ENCODE assay signal across 17 mouse cellular contexts in genomic region chr7:143942941-143943691, GRCm38 (mm10). TPM values are rescaled to one million over a fixed set of nuclear protein-coding genes. Genes with fewer than 3 reads are reported as not detected.
DNase-seq lines count a peak whose midpoint lies in the region; ATAC-seq and TF ChIP-seq lines count a peak whose summit lies in the region.
"Had no signal": no experiment of that assay in that cellular context is flagged by ENCODE, and none has a peak within 500 bp of the region (broad histone marks: within the 10 kb centered on the region; RNA-seq: fewer than 3 reads in every experiment).

No protein-coding gene starts in this region.

- H3K4me1 ChIP-seq in forebrain, embryonic 13.5 days = peaks cover 25% of the 10 kb centered on the region
- peaks cover 9% of the 10 kb centered on the region for H3K4me1 ChIP-seq in forebrain, embryonic 10.5 days
- H3K4me1 ChIP-seq in kidney, adult 2 months (ENCODE audit: control insufficient read depth, insufficient read depth, low read length) = no peaks in the 10 kb centered on the region
- peaks cover 21% of the 10 kb centered on the region for H3K4me1 ChIP-seq in neural tube, embryonic 15.5 days
- H3K4me1 ChIP-seq: stomach, embryonic 15.5 days had no signal

- no peak for TF ChIP-seq CTCF in kidney, adult 2 months (conservative IDR thresholded peaks at IDR 0.05; ENCODE audit: insufficient read depth, insufficient read length, low read depth, low read length)
- TF ChIP-seq CTCF in brain, embryonic 14.5 days (IDR thresholded peaks at IDR 0.05; ENCODE audit: borderline replicate concordance, extremely low read depth, insufficient read depth, insufficient read length) = no peak

- no peak overlapping the region for H3K4me2 ChIP-seq in forebrain, embryonic 13.5 days
- H3K4me2 ChIP-seq in neural tube, embryonic 15.5 days = no peak overlapping the region
- H3K4me2 ChIP-seq: liver, embryonic 11.5 days; stomach, embryonic 15.5 days had no signal

- ATAC-seq in forebrain, embryonic 13.5 days = peak; percentile 38; the same call in 1 of the 2 replicates
- 0 out of 2 replicates have a peak, but pooled peaks have one; percentile 40 for ATAC-seq in neural tube, embryonic 15.5 days (ENCODE audit: low FRiP score)
- ATAC-seq: intestine, embryonic 16.5 days had no signal

- no peak for DNase-seq in forebrain, embryonic 10.5 days (ENCODE audit: extremely low spot score, low spot score)
- peak; percentile 45 for DNase-seq in kidney, adult 2 months
- DNase-seq in kidney, postnatal 10 days = no peak
- DNase-seq in neural tube, embryonic 10.5 days (ENCODE audit: extremely low spot score, low spot score) = no peak
- DNase-seq in brain, embryonic 14.5 days (ENCODE audit: low read depth) = peak; percentile 85
- DNase-seq in liver = no peak
- DNase-seq: heart, adult 2 months; heart, postnatal 10 days; lung, postnatal 10 days; thymus, postnatal 36 days had no signal

- H3K27me3 ChIP-seq in forebrain, embryonic 13.5 days = no peaks in the 10 kb centered on the region
- no peaks in the 10 kb centered on the region for H3K27me3 ChIP-seq in forebrain, embryonic 10.5 days (ENCODE audit: poor library complexity, severe bottlenecking)
- H3K27me3 ChIP-seq in kidney, adult 2 months (replicated peaks; ENCODE audit: control insufficient read depth, insufficient read depth, low read length) = no peaks in the 10 kb centered on the region
- H3K27me3 ChIP-seq in neural tube, embryonic 15.5 days (replicated peaks) = no peaks in the 10 kb centered on the region
- H3K27me3 ChIP-seq: stomach, embryonic 15.5 days had no signal

- H3K4me3 ChIP-seq in forebrain, embryonic 13.5 days = no peak overlapping the region
- no peak overlapping the region for H3K4me3 ChIP-seq in forebrain, embryonic 10.5 days
- no peak overlapping the region for H3K4me3 ChIP-seq in kidney, adult 2 months (ENCODE audit: insufficient read depth, low read depth, low read length)
- no peak overlapping the region for H3K4me3 ChIP-seq in neural tube, embryonic 15.5 days (replicated peaks)
- H3K4me3 ChIP-seq: heart, adult 2 months; midbrain, embryonic 10.5 days; stomach, embryonic 15.5 days had no signal

- TF ChIP-seq POLR2A in kidney, adult 2 months (IDR thresholded peaks at IDR 0.05; ENCODE audit: low read depth, low read length) = no peak
- TF ChIP-seq POLR2A in brain, embryonic 14.5 days (IDR thresholded peaks at IDR 0.05; ENCODE audit: borderline replicate concordance, extremely low read depth, insufficient read depth, insufficient read length, poor library complexity, severe bottlenecking) = no peak

- H3K9ac ChIP-seq in forebrain, embryonic 13.5 days = no peak overlapping the region
- no peak overlapping the region for H3K9ac ChIP-seq in neural tube, embryonic 15.5 days (replicated peaks)
- H3K9ac ChIP-seq: stomach, embryonic 15.5 days had no signal

- no peaks in the 10 kb centered on the region for H3K36me3 ChIP-seq in forebrain, embryonic 13.5 days (ENCODE audit: poor library complexity, severe bottlenecking)
- H3K36me3 ChIP-seq in forebrain, embryonic 10.5 days (replicated peaks) = no peaks in the 10 kb centered on the region
- no peaks in the 10 kb centered on the region for H3K36me3 ChIP-seq in kidney, adult 2 months (ENCODE audit: control insufficient read depth, insufficient read depth, low read length)
- H3K36me3 ChIP-seq in neural tube, embryonic 15.5 days = no peaks in the 10 kb centered on the region
- H3K36me3 ChIP-seq: G1E; midbrain, embryonic 10.5 days; stomach, embryonic 15.5 days had no signal

- H3K9me3 ChIP-seq in forebrain, embryonic 13.5 days (replicated peaks) = no peaks in the 10 kb centered on the region
- no peaks in the 10 kb centered on the region; the same call in 1 of the 2 replicates for H3K9me3 ChIP-seq in forebrain, embryonic 10.5 days
- H3K9me3 ChIP-seq in neural tube, embryonic 15.5 days (replicated peaks) = no peaks in the 10 kb centered on the region
- H3K9me3 ChIP-seq: midbrain, embryonic 10.5 days; stomach, embryonic 15.5 days had no signal

- WGBS in forebrain, embryonic 13.5 days = 45% methylated on average over 14 of the region's 14 CpGs
- 80% methylated on average over 14 of the region's 14 CpGs for WGBS in forebrain, embryonic 10.5 days
- 63% methylated on average over 14 of the region's 14 CpGs for WGBS in kidney, adult 2 months
- 64% methylated on average over 14 of the region's 14 CpGs for WGBS in neural tube, embryonic 15.5 days

- peak overlapping the region; percentile 4; the same call in 1 of the 2 replicates for H3K27ac ChIP-seq in forebrain, embryonic 13.5 days
- H3K27ac ChIP-seq in forebrain, embryonic 10.5 days = no peak overlapping the region
- H3K27ac ChIP-seq in kidney, adult 2 months (ENCODE audit: insufficient read depth, low read depth, low read length) = no peak overlapping the region
- no peak overlapping the region for H3K27ac ChIP-seq in neural tube, embryonic 15.5 days (replicated peaks)
- H3K27ac ChIP-seq: heart, adult 2 months; midbrain, embryonic 10.5 days; stomach, embryonic 15.5 days had no signal

RNA-seq across cellular contexts. Expression of gene Shank2, which starts 58.6 kb away (rescaled TPM):
- 4.1 and 4.9 TPM in 2 replicates for polyA plus RNA-seq in forebrain, embryonic 13.5 days (2015; fragmentation: Nextera tagmentation; extraction: Ambion mirVana)
- polyA plus RNA-seq in forebrain, embryonic 10.5 days (2016; fragmentation: Nextera tagmentation; extraction: Ambion mirVana) = 0.67 and 0.86 TPM in 2 replicates
- 16.1 and 17.1 TPM in 2 replicates for polyA plus RNA-seq in kidney, adult 2 months (2012; rRNA removed)
- 8.8 and 9.8 TPM in 2 replicates for polyA plus RNA-seq in neural tube, embryonic 15.5 days (2015; fragmentation: Nextera tagmentation; extraction: Ambion mirVana)
- 18.8 and 32.5 TPM in 2 replicates for polyA plus RNA-seq in brain, embryonic 14.5 days (2012; rRNA removed)
- polyA plus RNA-seq: G1E had no signal

Comparison
In these comparisons a context has a peak if more than half of its experiments do, and no peak if none do; other contexts are left out.
1. DNase-seq: peak in kidney, adult 2 months (single experiment) and brain, embryonic 14.5 days (single experiment); none in forebrain, embryonic 10.5 days (single experiment), kidney, postnatal 10 days (single experiment), neural tube, embryonic 10.5 days (single experiment) and liver (single experiment).